Mouse (Mus musculus): ENCODE results near the gene Arhgef39. TPM values are rescaled to one million over a fixed set of nuclear protein-coding genes. Genes with fewer than 3 reads are reported as not detected.

Gene Arhgef39
- polyA plus RNA-seq, 1 experiment from 2014 or later: 6.0 TPM

- no peak for ATAC-seq (ENCODE audit: low FRiP score, low TSS enrichment)
- Histone ChIP-seq H3K4me1 (ENCODE audit: control insufficient read depth, insufficient read depth, low read length) (peaks cover 6% of the 10 kb centered on the region), H3K9me3 (ENCODE audit: control insufficient read depth, low read length) (no peaks in the 10 kb centered on the region), H3K4me3 (replicated peaks; ENCODE audit: low read depth, low read length) (no peak overlapping the region), H3K27me3 (ENCODE audit: control insufficient read depth, insufficient read depth, low read length) (no peaks in the 10 kb centered on the region; the same call in 1 of the 2 replicates), H3K36me3 (ENCODE audit: control insufficient read depth, insufficient read depth, low read length) (no peaks in the 10 kb centered on the region), H3K27ac (replicated peaks; ENCODE audit: low read depth, low read length) (no peak overlapping the region), H3K4me2 (ENCODE audit: low read length) (no peak overlapping the region), H3K9ac (replicated peaks; ENCODE audit: low read length) (no peak overlapping the region)
- 89% methylated on average over 4 of the region's 4 CpGs for WGBS
- no peak for DNase-seq
Observed at GRCm38 (mm10) chr4:43504269-43504668, 4.8 kb upstream of the Arhgef39 start.

GRCm38 (mm10) chr4:43503506-43503905 lies 4.0 kb upstream of the Arhgef39 start:
- Histone ChIP-seq H3K4me1 (ENCODE audit: control insufficient read depth, insufficient read depth, low read length) (peaks cover 6% of the 10 kb centered on the region), H3K4me3 (replicated peaks; ENCODE audit: low read depth, low read length) (no peak overlapping the region), H3K4me2 (ENCODE audit: low read length) (no peak overlapping the region), H3K27me3 (ENCODE audit: control insufficient read depth, insufficient read depth, low read length) (no peaks in the 10 kb centered on the region; the same call in 1 of the 2 replicates), H3K9ac (replicated peaks; ENCODE audit: low read length) (no peak overlapping the region), H3K9me3 (ENCODE audit: control insufficient read depth, low read length) (no peaks in the 10 kb centered on the region), H3K27ac (replicated peaks; ENCODE audit: low read depth, low read length) (no peak overlapping the region), H3K36me3 (ENCODE audit: control insufficient read depth, insufficient read depth, low read length) (no peaks in the 10 kb centered on the region)
- no peak for DNase-seq
- no peak for ATAC-seq (ENCODE audit: low FRiP score, low TSS enrichment)
- WGBS: 82% methylated on average over 6 of the region's 6 CpGs

GRCm38 (mm10) chr4:43503041-43503440 lies 3.5 kb upstream of the Arhgef39 start:
- Histone ChIP-seq H3K4me3 (replicated peaks; ENCODE audit: low read depth, low read length) (no peak overlapping the region), H3K4me2 (ENCODE audit: low read length) (no peak overlapping the region), H3K9me3 (ENCODE audit: control insufficient read depth, low read length) (no peaks in the 10 kb centered on the region), H3K9ac (replicated peaks; ENCODE audit: low read length) (no peak overlapping the region), H3K36me3 (ENCODE audit: control insufficient read depth, insufficient read depth, low read length) (no peaks in the 10 kb centered on the region), H3K27ac (replicated peaks; ENCODE audit: low read depth, low read length) (no peak overlapping the region), H3K27me3 (ENCODE audit: control insufficient read depth, insufficient read depth, low read length) (no peaks in the 10 kb centered on the region; the same call in 1 of the 2 replicates), H3K4me1 (ENCODE audit: control insufficient read depth, insufficient read depth, low read length) (peaks cover 4% of the 10 kb centered on the region; the same call in 1 of the 2 replicates)
- no peak for ATAC-seq (ENCODE audit: low FRiP score, low TSS enrichment)
- 65% methylated on average over 2 of the region's 2 CpGs for WGBS
- DNase-seq: no peak

GRCm38 (mm10) chr4:43498983-43499382 lies 512 bp downstream of the Arhgef39 start:
- H3K4me2 ChIP-seq (ENCODE audit: low read length): peak overlapping the region; percentile 86
- WGBS: 11% methylated on average over 8 of the region's 8 CpGs
- ATAC-seq (ENCODE audit: low FRiP score, low TSS enrichment) (no peak), DNase-seq (peak; percentile 47)
- peak overlapping the region; percentile 48; the same call in 1 of the 2 replicates for H3K9ac ChIP-seq (replicated peaks; ENCODE audit: low read length)
- H3K4me3 ChIP-seq (replicated peaks; ENCODE audit: low read depth, low read length): peak overlapping the region; percentile 46
- H3K9me3 ChIP-seq (ENCODE audit: control insufficient read depth, low read length): no peaks in the 10 kb centered on the region
- no peak overlapping the region for H3K27ac ChIP-seq (replicated peaks; ENCODE audit: low read depth, low read length)
- H3K27me3 ChIP-seq (ENCODE audit: control insufficient read depth, insufficient read depth, low read length): no peaks in the 10 kb centered on the region
- H3K36me3 ChIP-seq (ENCODE audit: control insufficient read depth, insufficient read depth, low read length): no peaks in the 10 kb centered on the region
- H3K4me1 ChIP-seq (ENCODE audit: control insufficient read depth, insufficient read depth, low read length): peaks cover 16% of the 10 kb centered on the region

- Histone ChIP-seq H3K36me3 (ENCODE audit: control insufficient read depth, insufficient read depth, low read length) (no peaks in the 10 kb centered on the region), H3K27me3 (ENCODE audit: control insufficient read depth, insufficient read depth, low read length) (no peaks in the 10 kb centered on the region), H3K4me1 (ENCODE audit: control insufficient read depth, insufficient read depth, low read length) (peaks cover 17% of the 10 kb centered on the region), H3K4me3 (replicated peaks; ENCODE audit: low read depth, low read length) (no peak overlapping the region), H3K4me2 (ENCODE audit: low read length) (peak overlapping the region; percentile 86), H3K9ac (replicated peaks; ENCODE audit: low read length) (no peak overlapping the region), H3K27ac (replicated peaks; ENCODE audit: low read depth, low read length) (no peak overlapping the region), H3K9me3 (ENCODE audit: control insufficient read depth, low read length) (no peaks in the 10 kb centered on the region)
- 77% methylated on average over 4 of the region's 4 CpGs for WGBS
- no peak for ATAC-seq (ENCODE audit: low FRiP score, low TSS enrichment)
- DNase-seq: no peak
Observed at GRCm38 (mm10) chr4:43497946-43498345, 1.5 kb downstream of the Arhgef39 start.

GRCm38 (mm10) chr4:43497405-43497804 lies 2.1 kb downstream of the Arhgef39 start:
- Histone ChIP-seq H3K36me3 (ENCODE audit: control insufficient read depth, insufficient read depth, low read length) (no peaks in the 10 kb centered on the region), H3K4me1 (ENCODE audit: control insufficient read depth, insufficient read depth, low read length) (peaks cover 17% of the 10 kb centered on the region), H3K4me2 (ENCODE audit: low read length) (no peak overlapping the region), H3K9ac (replicated peaks; ENCODE audit: low read length) (no peak overlapping the region), H3K27ac (replicated peaks; ENCODE audit: low read depth, low read length) (no peak overlapping the region), H3K4me3 (replicated peaks; ENCODE audit: low read depth, low read length) (no peak overlapping the region), H3K27me3 (ENCODE audit: control insufficient read depth, insufficient read depth, low read length) (no peaks in the 10 kb centered on the region), H3K9me3 (ENCODE audit: control insufficient read depth, low read length) (no peaks in the 10 kb centered on the region)
- no peak for ATAC-seq (ENCODE audit: low FRiP score, low TSS enrichment)
- 97% methylated on average over 8 of the region's 8 CpGs for WGBS
- DNase-seq: no peak

- no peaks in the 10 kb centered on the region for H3K9me3 ChIP-seq (ENCODE audit: control insufficient read depth, low read length)
- 35% methylated on average over 6 of the region's 6 CpGs for WGBS
- no peaks in the 10 kb centered on the region for H3K36me3 ChIP-seq (ENCODE audit: control insufficient read depth, insufficient read depth, low read length)
- ATAC-seq (ENCODE audit: low FRiP score, low TSS enrichment) (no peak), DNase-seq (no peak)
- H3K9ac ChIP-seq (replicated peaks; ENCODE audit: low read length): no peak overlapping the region
- H3K4me1 ChIP-seq (ENCODE audit: control insufficient read depth, insufficient read depth, low read length): peaks cover 17% of the 10 kb centered on the region
- no peak overlapping the region for H3K4me3 ChIP-seq (replicated peaks; ENCODE audit: low read depth, low read length)
- no peak overlapping the region for H3K4me2 ChIP-seq (ENCODE audit: low read length)
- H3K27ac ChIP-seq (replicated peaks; ENCODE audit: low read depth, low read length): no peak overlapping the region
- no peaks in the 10 kb centered on the region for H3K27me3 ChIP-seq (ENCODE audit: control insufficient read depth, insufficient read depth, low read length)
Observed at GRCm38 (mm10) chr4:43496587-43496986, 2.9 kb downstream of the Arhgef39 start.

GRCm38 (mm10) chr4:43493846-43494240 lies 5.7 kb downstream of the Arhgef39 start:
- peak overlapping the region; percentile 56 for H3K4me2 ChIP-seq (ENCODE audit: low read length)
- H3K4me3 ChIP-seq (replicated peaks; ENCODE audit: low read depth, low read length): peak overlapping the region; percentile 74
- peak overlapping the region; percentile 80 for H3K9ac ChIP-seq (replicated peaks; ENCODE audit: low read length)
- H3K27me3 ChIP-seq (ENCODE audit: control insufficient read depth, insufficient read depth, low read length): no peaks in the 10 kb centered on the region
- WGBS: 3% methylated on average over 9 of the region's 9 CpGs
- H3K9me3 ChIP-seq (ENCODE audit: control insufficient read depth, low read length): peaks cover 3% of the 10 kb centered on the region; the same call in 1 of the 2 replicates
- H3K4me1 ChIP-seq (ENCODE audit: control insufficient read depth, insufficient read depth, low read length): peaks cover 13% of the 10 kb centered on the region
- peak overlapping the region; percentile 93 for H3K27ac ChIP-seq (replicated peaks; ENCODE audit: low read depth, low read length)
- ATAC-seq (ENCODE audit: low FRiP score, low TSS enrichment) (no peak), DNase-seq (peak; percentile 54)
- H3K36me3 ChIP-seq (ENCODE audit: control insufficient read depth, insufficient read depth, low read length): no peaks in the 10 kb centered on the region

GRCm38 (mm10) chr4:43493186-43493845 lies 6.2 kb downstream of the Arhgef39 start:
- Histone ChIP-seq H3K27me3 (ENCODE audit: control insufficient read depth, insufficient read depth, low read length) (no peaks in the 10 kb centered on the region), H3K4me3 (replicated peaks; ENCODE audit: low read depth, low read length) (peak overlapping the region; percentile 74), H3K36me3 (ENCODE audit: control insufficient read depth, insufficient read depth, low read length) (no peaks in the 10 kb centered on the region), H3K27ac (replicated peaks; ENCODE audit: low read depth, low read length) (peak overlapping the region; percentile 93), H3K9me3 (ENCODE audit: control insufficient read depth, low read length) (peaks cover 3% of the 10 kb centered on the region; the same call in 1 of the 2 replicates), H3K9ac (replicated peaks; ENCODE audit: low read length) (peak overlapping the region; percentile 80), H3K4me1 (ENCODE audit: control insufficient read depth, insufficient read depth, low read length) (peaks cover 13% of the 10 kb centered on the region), H3K4me2 (ENCODE audit: low read length) (peak overlapping the region; percentile 56)
- under 1% methylated on average over 47 of the region's 47 CpGs for WGBS
- peak; percentile 100 for DNase-seq
- ATAC-seq (ENCODE audit: low FRiP score, low TSS enrichment): peak; percentile 90
